Mouse (Mus musculus) liver, adult 2 months (tissue): ENCODE results near the gene Ncam1.

Source experiments
- CTCF ChIP-seq: fragments of 200-500 bp; IDR thresholded peaks from 2 replicates; pipeline ENCODE4 v1.5.1; 2011; ENCODE audit warnings: low read depth, low read length, control low read depth
- POLR2A ChIP-seq: fragments of 200-500 bp; IDR thresholded peaks from 2 replicates; pipeline ENCODE4 v1.6.1; 2011; ENCODE audit warnings: low read length, control low read depth; ENCODE audit not compliant: insufficient read depth; ENCODE audit errors: extremely low read depth

GRCm38 (mm10) chr9:49527340-49527739, 271.4 kb downstream of the Ncam1 start:
- TF ChIP-seq CTCF (no peak), POLR2A (no peak)
